Mouse (Mus musculus): ENCODE results near the gene Cd163l1. TPM values are rescaled to one million over a fixed set of nuclear protein-coding genes. Genes with fewer than 3 reads are reported as not detected.

The Cd163l1 gene
- not detected in 2 replicates for polyA plus RNA-seq (2014; fragmentation: Nextera tagmentation; extraction: Ambion mirVana)

DNA sequence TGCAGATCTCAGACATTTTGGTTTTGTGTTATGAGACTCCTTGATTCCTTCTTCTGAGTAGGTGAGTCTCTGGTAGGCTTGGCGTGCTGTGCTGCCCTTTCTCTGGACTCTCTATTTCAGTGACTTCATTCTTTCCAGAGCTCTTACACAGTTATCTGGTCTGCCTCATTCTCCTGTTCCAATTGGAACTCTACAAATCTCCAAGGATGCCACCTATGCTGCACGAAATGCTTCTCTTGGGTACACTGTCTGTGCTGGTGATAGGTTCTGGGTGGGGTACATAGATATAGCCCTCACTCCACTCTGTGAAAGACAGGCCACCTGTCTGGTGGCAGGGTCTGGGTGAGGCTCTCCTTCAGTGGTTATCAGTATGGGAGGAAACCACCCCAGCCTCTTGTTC, at the start of gene Cd163l1:
TSS of gene Cd163l1 (plus strand) at position 301 of the 400 bp plus-strand sequence.
- Histone ChIP-seq H3K4me3 (ENCODE audit: low read depth, low read length) (no peak within 1 kb of the TSS), H3K4me1 (ENCODE audit: control insufficient read depth, insufficient read depth, low read length) (no peaks in the 10 kb centered on the region)
- WGBS: 86% methylated on average over 2 of the region's 2 CpGs

DNA sequence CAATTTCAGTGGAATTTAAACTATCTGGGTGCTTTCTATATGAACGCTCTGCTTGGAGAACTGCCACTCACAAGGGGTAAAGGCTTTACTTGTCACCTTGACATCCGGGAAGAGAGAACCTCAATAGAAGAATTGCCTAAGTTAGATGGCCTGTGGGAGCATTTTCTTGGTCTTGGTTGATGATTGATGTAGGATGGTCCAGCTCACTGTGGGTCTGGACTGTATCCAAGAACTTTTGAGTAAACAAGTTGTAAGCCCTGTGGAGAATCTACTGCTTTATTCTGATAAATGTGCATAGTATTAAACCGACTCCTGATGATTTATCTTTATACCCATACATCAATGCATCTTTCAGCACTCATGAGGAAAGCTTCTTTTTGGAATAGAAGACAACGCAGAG, 48.7 kb upstream of the Cd163l1 start:
- H3K27me3 ChIP-seq (replicated peaks; ENCODE audit: control insufficient read depth, insufficient read depth, low read length): no peaks in the 10 kb centered on the region
- no peaks in the 10 kb centered on the region for H3K9me3 ChIP-seq (replicated peaks; ENCODE audit: control insufficient read depth, low read length)
- H3K4me1 ChIP-seq (ENCODE audit: control insufficient read depth, insufficient read depth, low read length): no peaks in the 10 kb centered on the region
- no peak for ATAC-seq
- no peak overlapping the region for H3K4me2 ChIP-seq (ENCODE audit: low read length)
- WGBS: 86% methylated on average over 4 of the region's 4 CpGs
- DNase-seq (ENCODE audit: low spot score): no peak
- no peak overlapping the region for H3K27ac ChIP-seq (ENCODE audit: low read depth, low read length)
- no peak overlapping the region for H3K4me3 ChIP-seq (ENCODE audit: low read depth, low read length)
- no peaks in the 10 kb centered on the region for H3K36me3 ChIP-seq (ENCODE audit: control insufficient read depth, insufficient read depth, low read length)
- H3K9ac ChIP-seq (ENCODE audit: low read length): no peak overlapping the region

More for the DNA sequence above, at the start of gene Cd163l1:
- DNase-seq (ENCODE audit: low spot score): no peak
- Histone ChIP-seq H3K36me3 (ENCODE audit: control insufficient read depth, insufficient read depth, low read length) (no peaks in the 10 kb centered on the region), H3K9me3 (replicated peaks; ENCODE audit: control insufficient read depth, low read length) (no peaks in the 10 kb centered on the region), H3K27me3 (replicated peaks; ENCODE audit: control insufficient read depth, insufficient read depth, low read length) (no peaks in the 10 kb centered on the region), H3K27ac (ENCODE audit: low read depth, low read length) (no peak within 1 kb of the TSS), H3K4me2 (ENCODE audit: low read length) (no peak within 1 kb of the TSS), H3K9ac (ENCODE audit: low read length) (no peak within 1 kb of the TSS)
- no peak for ATAC-seq

DNA sequence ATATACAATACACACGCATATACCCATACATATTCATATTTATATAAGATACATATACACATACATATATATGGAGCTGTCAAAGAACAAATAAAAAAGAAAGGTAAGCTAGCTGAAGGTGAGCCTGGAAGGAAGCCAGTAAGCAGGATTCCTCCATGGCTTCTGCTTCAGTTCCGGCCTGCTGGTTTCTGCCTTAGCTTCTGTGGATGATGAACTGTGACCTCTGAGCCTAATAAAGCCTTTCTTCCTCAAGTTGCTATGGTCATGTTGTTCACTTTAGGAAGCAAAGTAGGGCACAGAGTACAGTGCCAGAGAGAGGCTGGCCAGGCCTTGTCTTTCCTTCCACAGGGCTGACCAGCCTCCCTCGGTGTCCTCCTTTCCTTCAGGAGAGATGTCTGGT, 47.2 kb upstream of the Cd163l1 start:
- Histone ChIP-seq H3K9ac (ENCODE audit: low read length) (no peak overlapping the region), H3K4me1 (ENCODE audit: control insufficient read depth, insufficient read depth, low read length) (no peaks in the 10 kb centered on the region), H3K4me3 (ENCODE audit: low read depth, low read length) (no peak overlapping the region), H3K36me3 (ENCODE audit: control insufficient read depth, insufficient read depth, low read length) (no peaks in the 10 kb centered on the region), H3K27ac (ENCODE audit: low read depth, low read length) (no peak overlapping the region), H3K27me3 (replicated peaks; ENCODE audit: control insufficient read depth, insufficient read depth, low read length) (no peaks in the 10 kb centered on the region), H3K9me3 (replicated peaks; ENCODE audit: control insufficient read depth, low read length) (no peaks in the 10 kb centered on the region), H3K4me2 (ENCODE audit: low read length) (no peak overlapping the region)
- DNase-seq (ENCODE audit: low spot score) (no peak), ATAC-seq (no peak)
- 95% methylated on average over 3 of the region's 3 CpGs for WGBS

DNA sequence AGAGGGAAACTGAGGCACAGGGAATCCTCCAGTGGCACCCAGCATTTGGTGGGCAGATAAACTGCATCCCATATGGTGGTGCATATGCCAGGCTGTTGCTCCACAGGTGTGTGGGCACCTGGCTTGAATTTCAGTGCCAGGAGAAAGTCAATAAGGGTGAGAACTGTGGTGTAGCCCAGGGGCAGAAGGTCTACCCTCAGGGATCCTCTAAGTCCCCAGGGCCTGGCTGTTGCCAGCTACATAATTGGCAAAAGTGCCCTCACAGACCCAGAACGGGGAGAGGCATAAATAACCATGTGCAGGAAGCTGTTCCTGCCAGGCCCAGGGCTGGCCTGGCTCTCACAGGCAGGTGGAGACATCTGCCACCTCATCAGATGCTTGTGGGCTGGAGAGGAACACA, 45.1 kb upstream of the Cd163l1 start, which contains the start of gene Olfr523:
TSS of gene Olfr523 (plus strand) at position 282 of the 400 bp plus-strand sequence.
- Histone ChIP-seq H3K4me2 (ENCODE audit: low read length) (no peak within 1 kb of the TSS), H3K4me3 (ENCODE audit: low read depth, low read length) (no peak within 1 kb of the TSS), H3K9ac (ENCODE audit: low read length) (no peak within 1 kb of the TSS), H3K4me1 (ENCODE audit: control insufficient read depth, insufficient read depth, low read length) (no peaks in the 10 kb centered on the region), H3K9me3 (replicated peaks; ENCODE audit: control insufficient read depth, low read length) (no peaks in the 10 kb centered on the region), H3K36me3 (ENCODE audit: control insufficient read depth, insufficient read depth, low read length) (no peaks in the 10 kb centered on the region), H3K27ac (ENCODE audit: low read depth, low read length) (no peak within 1 kb of the TSS), H3K27me3 (replicated peaks; ENCODE audit: control insufficient read depth, insufficient read depth, low read length) (no peaks in the 10 kb centered on the region)
- DNase-seq (ENCODE audit: low spot score) (no peak), ATAC-seq (no peak)
- 65% methylated on average over 1 of the region's 1 CpGs for WGBS

GRCm38 (mm10) chr7:140179176-140179575, 38.9 kb upstream of the Cd163l1 start:
- Histone ChIP-seq H3K9me3 (replicated peaks; ENCODE audit: control insufficient read depth, low read length) (no peaks in the 10 kb centered on the region), H3K4me2 (ENCODE audit: low read length) (no peak overlapping the region), H3K4me1 (ENCODE audit: control insufficient read depth, insufficient read depth, low read length) (no peaks in the 10 kb centered on the region), H3K9ac (ENCODE audit: low read length) (no peak overlapping the region), H3K4me3 (ENCODE audit: low read depth, low read length) (no peak overlapping the region), H3K27ac (ENCODE audit: low read depth, low read length) (no peak overlapping the region), H3K27me3 (replicated peaks; ENCODE audit: control insufficient read depth, insufficient read depth, low read length) (no peaks in the 10 kb centered on the region), H3K36me3 (ENCODE audit: control insufficient read depth, insufficient read depth, low read length) (no peaks in the 10 kb centered on the region)
- ATAC-seq: no peak
- 81% methylated on average over 2 of the region's 2 CpGs for WGBS
- no peak for DNase-seq (ENCODE audit: low spot score)

DNA sequence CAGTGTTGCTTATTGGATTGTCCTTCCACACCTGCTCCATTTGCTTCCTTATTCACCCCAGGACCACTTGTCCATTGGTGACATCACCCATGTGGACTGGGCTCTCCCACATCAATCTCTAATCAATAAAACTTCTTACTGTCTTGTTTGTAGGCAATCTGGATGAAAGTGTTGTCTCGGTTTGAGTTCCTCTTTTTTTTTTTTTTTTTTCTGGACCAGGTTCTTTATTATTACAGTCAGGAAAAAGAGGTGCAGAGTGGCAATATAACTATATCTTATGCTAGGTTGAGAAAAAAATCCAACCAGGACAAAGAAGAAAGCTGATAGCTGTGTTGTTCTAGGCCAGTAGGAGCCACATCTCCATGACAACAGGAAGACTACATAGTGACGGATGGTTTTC, 37.4 kb upstream of the Cd163l1 start:
- H3K27me3 ChIP-seq (replicated peaks; ENCODE audit: control insufficient read depth, insufficient read depth, low read length): no peaks in the 10 kb centered on the region
- H3K9me3 ChIP-seq (replicated peaks; ENCODE audit: control insufficient read depth, low read length): no peaks in the 10 kb centered on the region
- WGBS: 89% methylated on average over 2 of the region's 2 CpGs
- DNase-seq (ENCODE audit: low spot score) (no peak), ATAC-seq (no peak)
- H3K27ac ChIP-seq (ENCODE audit: low read depth, low read length): no peak overlapping the region
- no peak overlapping the region for H3K4me2 ChIP-seq (ENCODE audit: low read length)
- H3K4me3 ChIP-seq (ENCODE audit: low read depth, low read length): no peak overlapping the region
- no peak overlapping the region for H3K9ac ChIP-seq (ENCODE audit: low read length)
- H3K36me3 ChIP-seq (ENCODE audit: control insufficient read depth, insufficient read depth, low read length): no peaks in the 10 kb centered on the region
- H3K4me1 ChIP-seq (ENCODE audit: control insufficient read depth, insufficient read depth, low read length): no peaks in the 10 kb centered on the region

- ATAC-seq (no peak), DNase-seq (ENCODE audit: low spot score) (no peak)
- Histone ChIP-seq H3K4me2 (ENCODE audit: low read length) (no peak overlapping the region), H3K36me3 (ENCODE audit: control insufficient read depth, insufficient read depth, low read length) (no peaks in the 10 kb centered on the region), H3K9ac (ENCODE audit: low read length) (no peak overlapping the region), H3K9me3 (replicated peaks; ENCODE audit: control insufficient read depth, low read length) (no peaks in the 10 kb centered on the region), H3K27ac (ENCODE audit: low read depth, low read length) (no peak overlapping the region), H3K4me1 (ENCODE audit: control insufficient read depth, insufficient read depth, low read length) (no peaks in the 10 kb centered on the region), H3K4me3 (ENCODE audit: low read depth, low read length) (no peak overlapping the region), H3K27me3 (replicated peaks; ENCODE audit: control insufficient read depth, insufficient read depth, low read length) (no peaks in the 10 kb centered on the region)
- 91% methylated on average over 4 of the region's 4 CpGs for WGBS
Observed at GRCm38 (mm10) chr7:140184206-140184605, 33.9 kb upstream of the Cd163l1 start.

DNA sequence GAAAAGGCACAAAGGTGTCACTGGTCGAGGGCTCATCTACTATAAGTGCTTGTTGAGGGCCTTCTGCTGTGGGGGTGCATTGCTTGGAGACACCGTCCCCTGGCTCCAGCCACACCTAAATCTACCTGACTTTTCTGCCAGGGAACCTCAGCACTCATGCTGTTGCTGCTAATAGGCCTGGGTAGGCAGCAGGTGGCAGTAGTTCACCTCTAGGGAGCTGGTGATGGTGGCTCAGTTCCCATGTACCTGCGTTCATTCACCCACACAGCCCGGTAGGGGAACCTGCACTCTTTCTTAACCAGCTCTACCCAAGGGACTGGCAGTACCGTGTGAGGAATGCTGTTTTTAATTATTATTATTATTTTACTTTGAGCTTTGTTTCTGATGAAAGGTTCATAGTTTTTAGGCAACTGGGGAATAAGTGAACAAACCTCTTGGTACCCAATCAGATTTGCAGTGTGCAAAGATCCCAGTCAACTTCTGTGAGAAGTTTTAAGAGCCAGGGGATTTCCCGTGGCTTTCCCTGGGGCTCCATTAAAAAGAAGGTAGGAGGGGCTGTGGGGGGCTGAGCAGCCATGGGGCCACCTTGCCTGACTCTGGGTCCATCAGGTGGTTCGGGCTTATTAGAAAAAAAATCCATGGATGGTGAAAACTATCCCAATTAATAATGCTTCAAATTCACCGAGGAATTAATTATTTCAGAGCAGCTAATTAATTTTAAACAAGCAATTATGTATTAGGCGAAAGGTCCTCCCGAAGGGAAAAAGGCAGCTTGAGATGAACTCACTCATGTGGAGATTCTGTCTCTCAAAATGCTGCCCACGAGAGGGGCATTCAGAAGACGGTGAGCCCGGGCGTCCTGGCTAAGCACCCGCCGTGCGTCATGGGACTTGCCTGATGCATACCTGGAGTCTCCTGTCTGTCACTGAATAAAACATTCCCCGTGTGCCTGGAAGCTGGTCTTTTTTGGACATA, 31.1 kb upstream of the Cd163l1 start:
- no peak for ATAC-seq
- H3K36me3 ChIP-seq (ENCODE audit: control insufficient read depth, insufficient read depth, low read length): no peaks in the 10 kb centered on the region
- H3K9me3 ChIP-seq (replicated peaks; ENCODE audit: control insufficient read depth, low read length): no peaks in the 10 kb centered on the region
- no peak overlapping the region for H3K4me2 ChIP-seq (ENCODE audit: low read length)
- H3K4me1 ChIP-seq (ENCODE audit: control insufficient read depth, insufficient read depth, low read length): no peaks in the 10 kb centered on the region
- no peak overlapping the region for H3K4me3 ChIP-seq (ENCODE audit: low read depth, low read length)
- no peak for DNase-seq (ENCODE audit: low spot score)
- no peak overlapping the region for H3K9ac ChIP-seq (ENCODE audit: low read length)
- no peak overlapping the region for H3K27ac ChIP-seq (ENCODE audit: low read depth, low read length)
- no peaks in the 10 kb centered on the region for H3K27me3 ChIP-seq (replicated peaks; ENCODE audit: control insufficient read depth, insufficient read depth, low read length)
- 45% methylated on average over 18 of the region's 18 CpGs for WGBS

- Histone ChIP-seq H3K36me3 (ENCODE audit: control insufficient read depth, insufficient read depth, low read length) (no peaks in the 10 kb centered on the region), H3K4me1 (ENCODE audit: control insufficient read depth, insufficient read depth, low read length) (no peaks in the 10 kb centered on the region), H3K27me3 (replicated peaks; ENCODE audit: control insufficient read depth, insufficient read depth, low read length) (no peaks in the 10 kb centered on the region), H3K4me3 (ENCODE audit: low read depth, low read length) (no peak overlapping the region), H3K27ac (ENCODE audit: low read depth, low read length) (no peak overlapping the region), H3K4me2 (ENCODE audit: low read length) (no peak overlapping the region), H3K9me3 (replicated peaks; ENCODE audit: control insufficient read depth, low read length) (no peaks in the 10 kb centered on the region), H3K9ac (ENCODE audit: low read length) (no peak overlapping the region)
- 85% methylated on average over 7 of the region's 7 CpGs for WGBS
- DNase-seq (ENCODE audit: low spot score): no peak
- ATAC-seq: no peak
Observed at GRCm38 (mm10) chr7:140187721-140188390, 30.2 kb upstream of the Cd163l1 start.

Measured in forebrain, embryonic 14.5 days (tissue).